Mouse (Mus musculus) T-cell, adult 2 months (primary cell): ENCODE data around the gene Fosl2.
"Not testable (repeated sequence)": the region's sequence is repeated elsewhere in the genome, so short reads cannot be mapped to it uniquely, and the experiment has no call there.

Experiments
- DNase-seq: peaks from one replicate; pipeline ENCODE4 v3.0.0; 2022; ENCODE audit warnings: low spot score

Fosl2 gene

DNA sequence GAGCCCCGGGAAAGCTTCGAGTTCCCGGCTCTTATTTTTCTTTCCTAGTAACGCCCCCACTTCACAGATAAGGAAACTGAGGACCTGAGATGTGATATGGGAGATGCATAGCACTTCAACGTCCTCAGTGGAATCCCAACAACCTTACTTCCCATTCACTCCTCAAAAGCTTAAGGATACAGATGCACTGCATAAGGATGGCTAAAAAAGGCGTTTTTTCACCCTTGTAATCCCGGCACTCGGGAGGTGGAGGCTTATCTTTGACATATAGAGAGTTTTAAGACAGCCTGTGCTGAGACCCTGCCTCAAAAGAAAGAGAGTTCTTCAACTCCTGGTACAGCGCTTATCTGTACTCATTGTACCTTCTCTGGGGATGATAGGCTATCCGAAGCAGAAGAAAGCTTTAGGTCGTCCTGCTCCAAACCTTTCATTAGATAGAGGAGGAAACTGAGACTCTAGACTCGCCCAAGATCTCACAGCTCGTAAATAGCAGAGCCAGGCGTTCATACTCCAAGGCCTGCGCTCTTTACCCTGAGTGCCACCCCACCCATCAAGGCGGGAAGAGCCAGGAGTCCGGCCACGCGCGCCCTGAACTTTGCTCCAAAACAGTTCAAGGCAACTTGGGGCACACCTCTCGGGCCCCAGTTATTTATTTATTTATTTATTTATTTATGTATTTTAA lies 1.4 kb upstream of the Fosl2 start:
- DNase-seq = peak; percentile 26

DNA sequence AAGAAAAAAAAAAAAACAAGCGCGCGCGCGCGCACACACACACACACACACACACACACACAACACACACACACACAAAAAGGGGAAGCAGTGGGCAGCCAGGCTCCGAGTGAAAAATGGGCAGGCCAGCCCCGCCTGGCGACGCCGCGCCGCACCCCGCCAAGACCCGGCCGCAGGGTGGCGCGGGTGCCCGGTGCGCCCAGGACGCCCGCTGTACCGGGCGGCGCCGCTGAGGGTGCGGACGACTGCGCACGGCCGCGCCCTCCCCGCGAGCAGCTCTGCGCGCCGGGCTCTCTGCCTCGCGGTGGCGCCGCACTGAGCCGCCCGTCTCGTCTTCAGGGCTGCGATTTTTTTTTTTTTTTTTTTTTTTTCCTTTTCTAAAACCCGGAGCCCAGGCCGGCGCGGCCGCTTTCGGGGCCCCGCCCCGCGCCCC lies 682 bp upstream of the Fosl2 start:
- no peak for DNase-seq

- peak; percentile 66 for DNase-seq
Measured at GRCm38 (mm10) chr5:32136301-32136863, 781 bp downstream of the Fosl2 start.

DNA sequence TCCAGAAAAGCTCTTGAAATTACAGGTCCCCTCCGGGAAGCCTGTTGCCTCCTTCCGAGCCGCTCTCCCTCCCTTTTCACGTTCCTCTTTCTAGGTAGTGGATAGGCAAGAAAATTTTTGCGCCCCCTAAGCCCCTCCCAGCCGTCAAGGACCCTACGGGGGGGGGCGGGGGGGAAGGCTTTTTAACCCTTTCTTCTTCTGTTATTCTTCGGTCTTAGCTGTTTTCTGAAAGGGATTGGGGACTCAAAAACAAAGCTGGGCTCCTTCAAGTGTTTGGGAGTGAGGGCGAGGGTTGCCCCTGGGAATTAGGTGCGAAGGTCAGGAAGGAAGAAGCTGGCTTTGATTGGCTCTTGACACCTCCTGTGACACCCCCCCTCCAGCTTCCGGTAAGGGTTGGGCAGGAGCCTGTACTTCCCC lies 1.5 kb downstream of the Fosl2 start:
- no peak for DNase-seq

- no peak for DNase-seq
Measured at GRCm38 (mm10) chr5:32138446-32139195, 3.0 kb downstream of the Fosl2 start.

DNA sequence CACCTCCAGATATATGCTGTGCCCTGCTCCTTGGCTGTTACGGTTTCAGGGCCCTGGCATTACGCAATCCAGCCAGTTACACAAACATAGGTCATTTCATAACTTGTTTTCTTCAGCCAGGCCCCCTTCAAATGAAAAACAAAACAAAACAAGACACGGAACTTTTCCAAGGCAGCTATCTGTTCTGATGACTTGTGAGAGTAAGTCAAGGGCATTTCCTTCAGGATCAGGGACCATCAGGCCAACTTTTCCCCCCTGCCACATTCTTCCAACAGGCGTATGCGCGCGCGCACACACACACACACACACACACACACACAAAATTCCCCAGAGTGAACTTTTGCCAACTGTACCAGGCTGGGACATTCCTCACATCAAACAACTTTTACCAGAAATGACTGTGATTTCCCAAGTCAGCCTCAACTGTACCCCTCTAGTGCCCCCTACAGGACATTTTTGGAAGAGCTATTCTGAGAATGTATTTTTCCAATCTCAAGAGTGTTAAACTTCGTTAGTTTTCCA lies 4.0 kb downstream of the Fosl2 start:
- DNase-seq = peak; percentile 62

DNA sequence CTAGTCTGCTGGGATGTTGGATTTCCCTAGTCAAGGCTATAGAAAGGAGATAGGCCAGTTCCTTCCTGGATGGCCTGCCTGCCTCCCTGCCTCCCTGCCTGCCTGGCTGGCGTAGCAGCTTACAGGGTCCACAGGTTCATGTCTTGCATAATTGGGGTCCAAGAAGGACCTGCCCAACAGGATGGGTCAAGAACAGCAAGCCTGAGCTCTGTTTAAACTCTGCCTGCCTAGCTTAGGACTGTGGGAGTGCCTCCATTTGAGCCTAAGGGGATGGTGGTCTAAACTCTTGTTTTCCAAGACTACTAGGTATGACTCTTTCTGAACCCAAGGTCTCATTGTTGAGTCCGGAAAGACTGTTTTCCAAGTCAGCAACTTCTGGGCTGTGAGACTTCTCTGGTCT lies 6.3 kb downstream of the Fosl2 start:
- no peak for DNase-seq

- no peak for DNase-seq
Measured at GRCm38 (mm10) chr5:32143433-32143970, 7.9 kb downstream of the Fosl2 start.

- DNase-seq = no peak
Measured at GRCm38 (mm10) chr5:32146281-32146680, 10.7 kb downstream of the Fosl2 start.

GRCm38 (mm10) chr5:32148593-32148992 lies 13.0 kb downstream of the Fosl2 start:
- peak; percentile 33 for DNase-seq

DNA sequence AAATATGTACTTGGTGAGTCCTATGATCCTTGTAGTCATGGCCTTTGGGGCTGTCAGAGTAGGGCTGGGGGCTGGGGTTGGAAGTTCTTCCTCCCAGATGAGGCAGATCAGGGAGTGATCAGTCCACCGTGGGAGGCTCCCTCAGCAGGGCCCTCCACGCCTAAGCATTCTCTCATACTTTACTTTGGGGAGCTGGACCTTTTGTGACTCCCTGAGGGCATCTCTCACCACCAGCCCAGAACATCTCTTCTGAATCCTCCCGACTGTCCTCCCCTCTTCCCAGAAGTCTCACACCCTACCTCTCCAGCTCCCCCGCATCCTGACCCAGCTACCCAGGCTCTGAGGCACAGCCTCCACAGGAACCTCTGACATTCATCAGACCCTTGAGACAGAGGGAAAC lies 15.6 kb downstream of the Fosl2 start:
- no peak for DNase-seq

GRCm38 (mm10) chr5:32152725-32153417 lies 17.3 kb downstream of the Fosl2 start:
- no peak for DNase-seq

GRCm38 (mm10) chr5:32153418-32153740 lies 17.8 kb downstream of the Fosl2 start:
- DNase-seq = no peak

DNA sequence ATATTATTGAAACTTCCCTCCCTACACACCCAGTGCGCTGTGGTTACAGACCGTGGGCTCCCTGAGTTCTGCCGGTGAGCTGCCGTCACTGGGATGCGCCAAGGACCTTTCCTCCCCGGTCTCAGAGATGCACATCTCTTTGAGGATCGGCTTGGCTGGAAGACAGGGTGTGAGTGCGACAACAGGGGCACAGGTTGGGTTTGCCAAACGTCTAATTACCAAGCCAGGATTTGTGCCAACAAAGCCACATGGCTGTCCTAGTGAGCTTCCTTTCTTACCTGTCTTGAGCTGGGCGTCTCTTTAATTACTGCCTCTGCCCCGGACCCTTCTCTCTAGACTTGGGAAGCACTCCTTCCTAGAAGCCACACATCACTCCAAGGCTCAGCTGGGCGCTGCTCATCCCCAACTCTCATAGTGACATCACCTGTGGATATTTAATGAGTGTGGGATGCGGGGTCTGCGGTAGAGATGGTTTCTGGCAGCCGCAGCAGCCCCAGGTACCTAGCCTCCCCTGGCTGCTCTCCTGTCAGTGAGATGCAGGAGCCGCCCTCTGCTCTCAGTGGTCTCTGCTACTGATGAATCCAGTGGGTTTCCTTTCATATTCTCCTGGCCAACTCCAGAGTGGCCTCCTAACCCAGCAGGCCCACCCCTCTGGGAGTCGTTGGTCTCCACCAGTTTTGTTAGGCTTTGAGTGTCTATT lies 18.3 kb downstream of the Fosl2 start:
- no peak for DNase-seq

- no peak for DNase-seq
Measured at GRCm38 (mm10) chr5:32154931-32155688, 19.5 kb downstream of the Fosl2 start.

DNA sequence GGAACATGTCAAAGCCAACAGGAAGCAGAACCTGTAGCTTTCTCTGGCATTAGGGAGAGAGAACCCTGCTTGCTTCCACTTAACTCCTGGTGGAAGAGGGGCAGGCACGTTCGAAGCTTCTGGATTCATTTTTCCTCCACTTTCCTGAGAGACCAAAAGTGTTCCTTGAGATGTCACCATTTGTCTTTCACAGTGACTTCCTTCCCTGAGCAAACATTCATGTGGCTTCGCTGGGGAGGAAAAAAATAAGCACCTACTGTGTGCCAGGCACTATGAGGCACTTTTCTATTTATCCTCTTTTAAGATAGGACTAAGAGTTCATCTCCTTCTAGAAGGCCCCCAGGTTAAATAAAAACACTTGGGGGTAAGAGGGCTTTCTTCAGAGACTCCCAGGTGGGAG lies 20.3 kb downstream of the Fosl2 start:
- no peak for DNase-seq

DNA sequence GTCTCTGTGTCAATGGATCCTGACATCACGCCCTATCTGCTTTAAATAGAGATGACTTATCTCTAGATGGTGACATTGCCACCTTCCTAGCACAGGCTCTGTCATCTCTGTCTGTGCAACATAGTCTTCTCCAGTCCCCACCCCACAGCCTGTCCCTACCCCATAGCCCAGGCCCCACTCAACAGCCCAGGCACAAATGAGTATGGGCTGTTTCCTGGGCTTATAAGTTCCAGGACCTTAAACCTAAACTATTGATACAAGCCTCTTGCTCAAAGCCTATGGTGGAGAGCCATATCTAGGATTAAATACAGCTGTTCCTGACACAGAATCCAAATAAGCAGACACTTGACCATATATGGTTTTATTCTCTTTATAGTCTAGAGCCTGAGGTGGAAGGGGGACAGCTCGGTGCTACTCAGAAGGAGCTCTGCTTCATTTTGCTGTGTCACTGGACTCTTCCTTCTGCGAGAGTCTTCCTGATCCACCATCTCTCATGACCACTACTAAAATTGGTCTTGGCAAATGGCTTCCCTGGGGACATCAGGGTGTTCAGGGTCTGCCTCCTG lies 28.0 kb downstream of the Fosl2 start:
- no peak for DNase-seq

- no peak for DNase-seq
Measured at GRCm38 (mm10) chr5:32172188-32172587, 36.6 kb downstream of the Fosl2 start.

- DNase-seq = no peak
Measured at GRCm38 (mm10) chr5:32176800-32177199, 41.2 kb downstream of the Fosl2 start.

DNA sequence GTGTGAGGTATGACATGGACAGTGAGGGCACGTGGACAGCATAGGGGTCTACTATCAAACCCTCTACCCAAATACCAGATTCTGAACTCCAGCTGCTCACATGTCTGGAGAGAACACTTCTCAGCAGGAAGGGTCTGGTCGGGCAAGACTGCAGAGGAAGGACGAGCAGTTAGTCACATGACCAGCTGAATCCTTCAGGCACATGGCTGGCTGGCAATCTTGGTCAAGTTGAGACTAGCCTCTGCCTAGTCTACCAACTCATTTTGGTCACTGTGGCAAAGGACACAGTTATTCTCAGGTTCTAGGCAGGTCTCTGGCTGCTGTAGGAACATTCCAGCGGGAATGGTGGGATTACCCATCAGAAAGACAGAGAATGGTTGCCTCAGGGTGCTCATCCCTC lies 42.1 kb downstream of the Fosl2 start:
- DNase-seq = no peak

DNA sequence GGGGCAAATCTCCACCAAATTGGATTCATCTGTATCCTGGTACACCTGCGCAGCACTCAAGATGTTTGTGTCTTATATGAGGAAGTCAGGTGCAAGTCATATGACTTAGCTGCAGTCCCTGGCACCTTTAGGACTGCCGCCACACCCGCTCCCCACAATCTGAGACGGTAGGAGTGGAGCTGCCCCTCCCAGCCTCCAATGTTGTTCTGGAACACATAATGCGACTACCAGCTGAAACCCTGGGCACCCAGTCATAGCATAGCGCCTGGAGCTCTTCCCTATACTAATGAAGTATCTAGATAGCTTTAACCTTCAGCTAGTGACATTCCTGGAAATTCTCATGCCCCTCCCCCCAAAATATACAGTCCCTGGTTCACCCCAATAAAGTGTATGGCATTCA lies 43.1 kb downstream of the Fosl2 start:
- DNase-seq = not testable (repeated sequence)
